Mouse (Mus musculus) 416B (cell line): ENCODE results near the gene Foxn3.

ENCODE experiments used
- DNase-seq: peaks from one replicate; pipeline ENCODE4 v3.0.0; 2011; ENCODE audit warnings: low read depth

Foxn3 gene

DNA sequence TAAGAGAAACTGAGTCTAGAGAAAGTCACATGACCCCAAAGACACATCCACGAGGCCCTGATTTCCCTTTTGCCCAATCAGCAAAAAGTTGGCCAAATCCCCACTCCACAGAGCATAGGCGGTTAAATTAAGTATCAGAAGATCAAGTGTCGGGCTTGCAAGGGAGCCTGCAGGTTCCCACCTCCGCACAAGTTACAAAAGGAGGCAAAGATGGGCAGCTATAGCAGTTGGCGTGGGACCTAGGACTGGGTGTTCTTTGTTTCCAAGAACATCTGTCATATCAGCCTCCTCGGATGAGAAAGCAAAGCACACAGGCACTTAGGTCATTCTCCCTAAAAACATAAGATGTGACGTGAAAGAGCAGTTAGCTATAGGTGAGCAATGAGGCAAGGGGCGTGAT is 308.9 kb downstream of the Foxn3 start:
- DNase-seq, result no peak

DNA sequence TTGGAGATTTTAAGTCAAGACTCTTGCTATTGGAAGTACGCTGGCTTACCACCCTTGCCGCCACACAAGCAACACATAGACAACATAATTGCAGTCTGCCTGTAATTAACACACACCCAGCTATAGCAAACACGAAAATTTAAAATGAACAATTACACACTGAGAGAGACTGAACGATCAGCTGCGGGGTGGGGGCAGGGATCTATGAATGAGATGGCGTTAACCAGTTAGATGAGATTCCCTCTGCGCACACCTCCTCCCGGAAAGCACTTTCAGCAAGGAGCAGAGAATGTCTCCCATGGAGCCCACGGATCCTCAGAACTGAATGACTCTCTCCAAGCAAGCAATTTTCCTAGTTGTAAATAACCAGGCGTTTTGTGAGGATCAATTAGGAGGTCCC is 309.8 kb downstream of the Foxn3 start:
- DNase-seq, result no peak

DNA sequence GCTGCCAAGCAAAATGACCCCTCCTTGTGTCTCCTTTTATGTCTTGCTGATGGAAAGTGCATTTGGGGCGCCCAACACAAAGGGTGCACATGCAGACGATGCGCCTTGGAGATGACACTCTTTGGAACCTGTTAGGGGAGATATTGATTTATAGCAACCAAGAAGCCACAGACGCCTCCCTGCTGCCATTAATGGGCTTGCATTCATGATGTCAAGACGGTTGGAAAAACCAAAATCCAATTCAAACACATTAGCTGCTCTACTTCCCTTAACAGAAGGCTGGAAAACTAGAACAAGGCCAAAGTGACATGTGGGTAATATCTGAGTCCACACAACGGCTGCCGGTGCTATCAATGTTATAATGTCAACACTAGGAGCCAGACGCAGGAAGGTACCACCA is 314.8 kb downstream of the Foxn3 start:
- no peak for DNase-seq

DNA sequence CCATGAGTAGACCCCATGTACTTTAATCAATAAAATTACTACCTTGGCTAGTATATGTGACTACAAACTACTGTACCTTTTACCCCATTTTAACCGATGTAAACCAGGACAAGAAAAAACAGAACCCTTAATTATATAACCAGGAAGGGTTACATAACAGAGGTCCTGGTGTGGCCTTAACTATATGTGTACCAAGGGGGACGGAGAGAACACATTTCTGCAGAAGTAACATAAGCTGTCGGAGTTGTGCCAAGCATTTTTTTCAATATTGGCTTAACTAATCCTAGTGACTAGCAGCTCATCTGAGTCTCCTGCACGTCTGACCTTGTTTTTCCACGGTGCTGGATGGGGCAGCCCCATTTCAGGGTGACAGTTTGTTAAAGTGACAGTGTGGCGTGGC is 315.4 kb downstream of the Foxn3 start:
- no peak for DNase-seq

DNA sequence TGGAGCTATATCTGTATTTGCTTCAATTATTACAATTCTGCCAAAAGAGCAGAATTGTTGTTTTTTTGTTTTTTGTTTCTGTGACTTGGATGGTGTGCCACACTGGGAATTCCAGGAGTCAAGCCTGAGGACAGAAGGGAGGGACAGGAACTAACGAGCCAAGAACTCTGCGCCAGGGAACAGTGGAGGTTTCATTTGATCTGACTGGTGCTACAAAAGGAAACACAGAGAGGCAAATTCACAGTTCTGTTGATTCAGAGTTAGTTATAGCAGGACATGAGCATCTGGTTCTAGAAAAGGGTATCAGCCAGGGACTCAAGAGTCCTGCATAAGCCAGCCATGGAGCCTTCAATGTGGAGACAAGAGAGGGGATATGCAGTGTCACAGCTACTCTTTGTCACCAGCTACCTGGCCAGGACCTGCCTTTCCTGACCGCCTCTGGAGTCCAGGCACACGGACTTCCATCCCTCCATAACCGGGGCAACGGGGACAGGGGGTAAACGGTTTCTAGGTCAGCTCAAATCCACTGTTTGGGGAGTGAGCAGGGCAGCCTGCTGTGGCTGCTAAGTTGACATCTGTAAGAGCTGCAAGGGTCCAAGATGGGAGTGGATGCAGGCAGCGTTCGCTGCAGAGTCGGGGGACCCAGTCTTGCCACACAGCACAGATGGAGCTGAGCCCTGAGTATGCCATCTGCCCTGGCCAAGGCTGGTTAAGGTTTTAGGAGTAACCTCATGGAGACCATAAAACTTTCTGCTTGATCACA is 316.2 kb downstream of the Foxn3 start:
- no peak for DNase-seq

DNA sequence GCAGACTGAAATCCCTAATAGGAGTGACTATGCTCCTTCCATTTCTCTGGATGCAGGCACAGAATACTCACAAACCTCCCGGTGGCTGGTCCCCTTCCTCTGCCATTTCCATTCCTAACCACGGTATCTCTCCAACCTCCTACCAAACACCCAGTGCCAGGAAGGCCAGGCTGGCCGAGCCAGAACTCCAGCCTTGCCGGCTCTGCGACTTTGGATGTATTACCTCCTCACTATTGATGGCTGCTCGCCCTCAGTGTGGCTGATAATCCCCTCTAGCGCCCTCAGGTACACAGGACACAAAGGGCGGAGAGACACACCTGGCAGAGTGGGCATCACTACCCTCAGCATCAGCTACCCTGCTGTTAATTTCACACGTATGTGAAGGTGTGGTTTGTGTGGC is 318.7 kb downstream of the Foxn3 start:
- DNase-seq, result no peak

DNA sequence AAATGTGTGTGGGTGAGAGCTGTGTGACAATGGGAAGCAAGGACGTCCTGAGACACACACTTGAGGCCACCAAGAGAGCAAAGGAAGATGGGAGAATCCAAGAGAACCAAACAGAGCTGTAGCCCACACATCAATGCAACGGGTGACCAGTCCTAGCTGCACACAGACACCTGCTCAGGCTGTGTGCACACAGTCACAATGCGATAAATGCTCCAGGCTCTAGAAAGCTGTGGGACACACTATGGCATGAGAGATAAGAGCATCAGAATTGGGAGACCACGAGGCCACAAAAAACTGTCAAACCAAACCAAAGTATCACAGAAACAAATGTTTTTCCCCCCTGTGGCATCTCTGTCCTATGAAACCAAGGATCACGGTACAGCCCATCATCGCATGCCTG is 319.1 kb downstream of the Foxn3 start:
- peak; percentile 28 for DNase-seq

DNA sequence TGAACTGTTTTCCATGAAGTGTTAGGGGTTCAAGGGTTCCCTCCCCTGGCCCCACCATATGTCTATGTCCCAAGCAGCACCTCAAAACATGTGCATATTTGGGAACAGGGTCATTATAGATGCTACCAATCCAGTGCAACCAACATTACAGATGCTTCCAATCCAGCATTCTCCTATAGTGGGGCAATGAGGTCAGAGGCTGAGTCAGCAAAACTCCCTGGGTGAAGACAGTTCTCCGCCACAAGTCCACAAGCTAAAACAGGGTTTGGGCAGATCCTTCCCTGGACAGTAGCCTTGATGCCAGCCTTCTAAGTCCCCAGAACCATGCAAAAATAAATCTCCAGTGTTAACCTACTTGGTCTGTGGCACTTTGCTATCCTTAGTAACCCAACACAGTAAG is 320.1 kb downstream of the Foxn3 start:
- DNase-seq, result peak; percentile 11

DNA sequence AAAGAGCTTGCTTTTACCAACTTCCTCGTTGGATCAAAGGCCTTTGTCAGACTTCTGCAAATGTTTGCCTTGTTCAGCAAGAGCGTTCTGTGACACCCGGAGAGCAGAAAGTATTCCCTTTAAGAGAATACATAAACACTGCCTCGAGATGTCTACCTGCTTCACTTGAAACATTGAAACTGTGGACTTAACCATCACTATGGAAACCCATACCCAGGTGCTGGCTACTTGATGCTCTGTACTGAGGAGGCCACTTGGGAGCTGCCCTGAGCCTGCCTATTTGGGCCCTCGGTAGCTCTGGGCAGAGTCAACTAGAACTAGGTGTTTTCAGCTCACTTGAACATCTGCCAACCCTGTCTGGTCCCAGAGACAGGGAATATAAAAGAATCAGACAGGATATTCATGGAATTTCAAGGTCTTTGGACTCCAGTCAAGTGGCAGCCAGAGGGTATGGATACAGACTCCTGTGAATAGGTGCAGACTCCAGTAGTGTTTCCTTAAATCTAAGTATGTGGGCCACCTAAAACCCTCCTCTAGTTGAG is 323.1 kb downstream of the Foxn3 start:
- DNase-seq, result no peak

DNA sequence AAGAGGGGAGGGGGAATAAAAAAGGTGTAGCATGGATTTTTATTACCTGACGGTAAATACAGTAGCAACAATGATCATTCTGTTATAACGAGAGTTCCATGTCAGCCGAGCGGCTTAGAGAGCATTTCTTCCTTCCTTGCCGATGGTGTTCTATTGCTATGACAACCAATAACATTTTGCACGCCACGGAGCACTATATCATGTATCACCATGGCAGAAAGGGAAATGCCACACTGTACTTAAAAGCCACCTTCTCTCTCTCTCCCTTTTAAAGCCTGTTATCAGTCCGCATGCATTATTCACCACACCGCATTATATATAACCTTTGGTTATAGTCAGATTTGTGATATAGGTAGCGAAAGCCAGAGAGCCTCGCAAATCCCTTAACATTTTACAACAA is 323.6 kb downstream of the Foxn3 start:
- DNase-seq, result no peak

DNA sequence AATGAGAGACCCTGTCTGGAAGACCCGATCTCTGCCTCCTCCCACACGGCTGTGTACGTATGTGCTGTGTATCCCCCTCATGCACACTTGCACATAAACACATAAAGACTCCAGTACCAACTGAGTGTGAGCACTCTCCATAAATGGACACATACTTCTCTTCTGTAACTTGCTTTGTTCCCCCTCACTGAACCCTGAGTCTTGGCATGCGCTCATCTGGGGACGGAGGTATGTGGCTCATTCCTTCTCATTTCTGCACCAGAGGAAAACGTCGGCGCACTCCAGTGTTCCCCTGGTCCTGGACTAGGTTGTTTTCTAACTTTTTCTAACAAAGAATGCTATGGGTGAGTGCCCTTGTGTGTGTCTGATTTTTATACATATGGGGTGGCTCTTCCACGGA is 325.9 kb downstream of the Foxn3 start:
- no peak for DNase-seq

DNA sequence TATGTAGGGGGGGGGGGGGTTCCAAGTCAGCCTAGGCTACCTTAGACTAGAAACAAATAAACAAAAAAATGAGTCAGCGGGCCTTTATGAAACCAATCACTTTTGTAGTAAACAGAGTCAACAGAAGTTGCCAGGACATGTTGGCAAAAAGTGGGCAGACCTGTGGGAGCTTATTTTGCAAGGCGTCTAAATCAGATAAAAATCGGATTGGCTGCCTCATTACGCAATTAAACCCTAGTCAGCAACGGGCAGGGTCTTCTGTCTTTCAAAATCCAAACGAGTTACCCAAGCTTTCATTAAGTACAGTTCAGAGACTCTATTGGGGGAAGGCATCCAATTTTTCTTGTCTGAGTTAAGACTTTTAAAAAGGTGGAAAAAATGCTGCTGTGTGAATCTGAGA is 329.0 kb downstream of the Foxn3 start:
- DNase-seq, result peak; percentile 82

DNA sequence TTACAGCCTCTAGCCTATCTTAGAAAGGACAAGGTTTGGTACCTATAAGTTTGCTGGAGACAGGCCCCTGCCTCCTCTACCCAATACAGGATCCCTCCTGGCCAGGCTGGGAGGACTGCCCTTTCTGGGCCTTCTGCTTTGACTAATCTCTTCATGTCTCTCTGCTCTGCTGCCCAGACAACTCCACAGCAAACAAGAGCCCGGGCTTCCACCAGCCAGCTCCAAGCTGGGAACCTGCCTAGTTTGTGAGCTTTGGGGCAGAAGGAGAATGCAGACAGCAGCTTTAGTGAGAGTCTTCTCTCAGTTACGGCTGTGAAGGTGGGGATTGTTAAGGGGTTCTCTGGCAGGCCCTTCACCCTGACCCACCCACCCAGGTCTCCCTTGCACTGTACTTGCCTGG is 330.0 kb downstream of the Foxn3 start:
- DNase-seq, result no peak

DNA sequence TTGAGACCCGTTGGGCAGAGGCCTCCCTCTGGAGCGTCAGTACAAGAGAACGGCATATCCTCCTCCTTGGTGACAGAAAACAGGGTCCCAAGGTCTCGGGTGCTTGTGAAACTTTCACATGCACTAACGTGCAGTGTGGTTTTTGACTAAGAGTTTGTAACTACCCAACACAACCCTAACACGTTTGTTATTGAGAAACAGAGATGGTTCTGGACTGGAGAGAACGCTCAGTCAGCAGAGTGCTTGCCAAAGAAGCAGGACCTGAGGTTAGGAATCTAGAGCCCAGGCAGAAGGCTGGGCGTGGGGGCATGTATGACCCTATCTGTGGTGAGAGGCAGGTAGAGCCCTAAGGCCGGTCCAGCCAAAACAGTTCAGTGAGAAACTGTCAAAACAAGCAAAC is 330.9 kb downstream of the Foxn3 start:
- DNase-seq, result peak; percentile 33

DNA sequence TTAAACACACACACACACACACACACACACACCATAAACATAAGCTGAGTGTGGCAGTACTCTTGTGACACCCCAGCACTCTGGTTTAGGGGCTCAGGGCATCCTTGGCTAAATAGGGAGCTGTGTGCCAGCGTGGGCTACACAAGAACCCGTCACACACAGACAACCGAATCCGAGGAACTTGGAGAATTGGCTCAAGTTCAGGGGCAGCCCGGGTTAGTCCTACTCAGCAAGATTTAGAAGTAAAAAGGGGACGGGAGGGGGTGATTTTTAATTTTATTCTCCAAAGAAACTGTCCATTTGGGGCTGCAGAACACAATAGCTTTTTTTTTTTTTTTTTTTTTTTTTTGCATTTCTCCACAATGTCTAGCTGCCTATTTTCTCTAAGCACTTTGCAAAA is 332.1 kb downstream of the Foxn3 start:
- DNase-seq, result no peak

DNA sequence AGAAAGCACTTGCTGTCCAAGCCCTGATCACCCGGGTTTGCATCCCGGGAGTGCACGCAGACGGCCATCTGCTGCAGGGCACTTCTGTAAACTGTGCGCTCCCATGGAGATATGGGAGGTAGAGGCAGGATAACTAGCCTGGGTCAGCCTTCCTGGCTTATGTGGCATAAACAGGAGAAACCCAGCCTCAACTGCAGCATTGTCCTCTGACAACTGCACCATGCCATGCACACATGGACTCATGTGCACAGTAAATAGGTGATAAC is 332.7 kb downstream of the Foxn3 start:
- DNase-seq, result no peak

DNA sequence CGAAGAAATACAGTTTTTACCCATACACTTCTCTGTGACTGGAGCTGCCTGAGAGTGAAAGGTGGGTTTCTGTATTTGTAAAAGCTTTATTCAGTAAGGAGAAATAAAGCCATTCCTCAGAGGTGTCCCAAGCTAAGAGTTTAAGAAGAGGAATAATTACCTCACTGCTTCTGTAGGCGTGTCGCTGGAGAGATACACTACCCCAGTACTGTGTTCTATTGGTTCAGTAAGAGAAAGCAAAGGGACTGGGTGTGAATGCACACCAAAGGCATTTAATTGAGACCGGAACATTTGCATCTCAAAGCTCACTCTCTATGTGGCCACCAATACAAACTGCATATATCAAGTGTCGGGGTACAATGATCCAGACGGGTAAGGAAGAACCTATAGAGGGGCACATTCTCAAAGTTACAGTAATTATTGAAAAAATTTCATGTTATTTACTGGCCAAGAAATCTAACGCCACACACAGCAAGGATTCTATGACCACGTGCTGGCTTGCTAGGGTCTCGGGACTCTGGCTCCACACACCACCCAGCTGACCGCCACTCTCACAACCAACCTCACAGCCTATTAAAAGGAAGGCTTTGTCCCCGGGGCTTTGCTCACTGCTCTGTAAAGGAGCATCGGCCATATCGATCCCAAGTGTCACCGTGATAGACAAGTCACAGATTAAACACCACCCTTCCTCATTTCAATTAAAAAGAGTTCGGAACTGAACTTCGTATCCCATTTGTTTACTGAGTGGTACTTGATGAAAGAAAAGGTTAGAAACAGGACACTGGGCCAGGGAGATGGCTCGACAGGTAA is 333.2 kb downstream of the Foxn3 start:
- no peak for DNase-seq

DNA sequence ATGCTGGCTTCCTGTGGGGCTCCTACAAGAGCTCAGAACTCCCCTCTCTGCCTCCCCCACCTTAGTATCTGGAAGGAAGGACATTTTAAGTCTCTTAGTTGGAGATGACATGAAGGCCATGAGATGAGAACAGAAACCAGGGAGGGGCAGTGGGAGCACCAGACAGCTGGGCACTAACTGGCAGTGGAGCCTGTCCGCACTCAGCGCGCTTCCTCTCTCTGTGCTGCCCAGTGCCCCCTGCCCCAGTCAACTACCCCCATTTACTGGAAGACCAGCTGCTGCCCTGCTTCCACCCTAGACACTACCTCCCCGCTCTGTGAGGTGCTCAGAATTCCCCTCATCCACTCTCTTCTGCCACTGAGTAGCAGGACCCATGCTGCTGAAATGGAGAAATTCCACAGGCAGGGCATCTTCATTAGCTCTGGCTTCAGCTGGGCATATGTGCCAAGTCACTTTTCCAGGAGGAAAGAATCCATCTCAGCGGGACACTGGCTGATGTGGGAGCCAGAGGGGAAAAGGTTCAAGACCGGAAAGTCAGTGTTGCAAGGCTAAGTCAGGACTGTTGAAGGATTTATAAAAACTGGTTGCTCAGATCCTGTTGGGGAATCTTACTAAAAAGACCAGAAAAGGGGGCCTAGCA is 335.9 kb downstream of the Foxn3 start:
- no peak for DNase-seq

DNA sequence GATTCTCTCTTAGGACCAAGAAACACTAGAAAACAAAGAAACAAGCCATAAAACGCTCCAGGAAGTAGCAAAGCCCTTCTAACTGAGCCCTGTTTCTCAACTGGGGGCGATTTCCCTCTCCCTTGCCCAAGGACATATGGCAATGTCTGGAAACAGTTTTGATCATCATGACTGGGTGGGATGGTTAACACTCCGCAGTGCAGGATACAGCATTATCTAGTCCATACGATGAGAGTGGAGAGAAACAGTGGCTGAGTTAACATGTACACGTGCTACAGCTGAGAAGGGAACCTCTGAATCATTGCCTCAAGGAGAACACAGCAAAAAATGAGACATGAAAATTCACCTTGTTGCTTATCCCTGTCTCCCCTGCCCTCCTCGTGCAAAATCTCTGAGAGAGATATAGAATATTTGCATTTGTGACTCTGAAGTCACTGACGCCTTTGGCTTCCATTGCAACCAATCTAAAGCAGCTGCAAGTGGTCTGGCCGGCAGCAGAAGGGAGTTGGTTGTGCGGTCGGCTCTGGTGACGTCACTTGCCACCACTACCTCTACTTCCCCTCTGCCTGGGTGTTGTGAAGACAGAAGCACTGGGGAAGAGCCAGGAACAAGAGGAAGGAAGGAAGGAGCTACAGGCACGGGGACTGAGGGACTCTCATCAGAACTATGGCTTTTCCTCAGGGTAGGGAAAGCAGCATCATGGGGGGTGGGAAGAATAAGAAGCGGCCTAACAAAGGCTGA is 338.3 kb downstream of the Foxn3 start:
- peak; percentile 51 for DNase-seq

DNA sequence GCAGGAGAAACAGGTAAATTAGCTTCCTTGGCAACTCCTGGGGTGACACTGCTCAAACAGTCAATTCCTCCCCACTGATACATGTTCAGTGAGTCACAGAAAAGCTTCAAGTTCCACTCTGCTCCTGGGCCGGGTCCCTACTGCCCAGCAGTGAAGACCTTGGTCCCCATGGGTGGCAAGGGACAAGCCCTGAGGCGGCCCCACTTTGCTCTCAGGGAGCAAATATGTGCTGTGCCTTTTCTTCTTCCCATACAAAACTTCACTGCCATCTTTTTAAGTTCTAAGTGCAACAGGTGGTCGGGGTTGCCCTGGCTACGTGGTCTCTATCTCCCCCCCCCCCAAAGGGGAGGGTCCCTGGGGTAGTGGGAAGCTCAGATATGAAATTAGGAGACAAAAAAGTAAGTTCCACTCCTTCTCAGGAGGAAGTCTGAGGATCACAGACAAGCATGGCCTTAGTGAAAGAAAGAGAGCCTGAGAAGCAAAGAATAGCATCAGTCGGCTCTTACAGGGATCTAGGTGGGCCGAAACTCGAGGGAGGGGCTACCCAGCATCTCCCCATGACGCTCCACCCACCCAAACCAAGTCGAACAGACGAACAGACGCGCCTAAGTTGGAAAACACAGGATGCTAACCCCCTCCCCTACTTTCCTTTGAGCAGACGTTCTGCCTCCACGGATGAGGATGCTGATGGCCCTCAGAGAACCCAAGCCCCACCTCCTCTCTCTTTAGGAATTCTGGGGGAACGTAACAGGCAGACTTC is 342.1 kb downstream of the Foxn3 start:
- no peak for DNase-seq

DNA sequence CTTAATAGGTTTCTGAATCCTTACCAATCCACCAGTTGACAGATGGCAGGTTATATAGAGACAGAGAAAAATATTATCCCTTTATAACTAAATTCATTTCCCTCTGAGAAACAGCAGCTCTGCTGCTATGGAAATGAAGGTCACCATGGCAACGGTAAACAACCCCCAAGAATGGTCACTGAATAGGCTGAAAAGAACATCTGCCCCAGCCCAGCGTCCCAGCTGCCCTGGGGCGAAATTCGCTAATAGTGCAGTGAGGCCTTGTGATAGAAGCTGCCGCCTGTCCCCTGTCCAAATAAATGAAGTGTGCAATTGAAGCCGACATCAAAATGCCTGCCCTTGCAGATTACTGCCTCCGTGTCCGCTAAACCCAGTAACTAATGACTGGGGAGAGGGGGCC is 343.0 kb downstream of the Foxn3 start:
- DNase-seq, result no peak

DNA sequence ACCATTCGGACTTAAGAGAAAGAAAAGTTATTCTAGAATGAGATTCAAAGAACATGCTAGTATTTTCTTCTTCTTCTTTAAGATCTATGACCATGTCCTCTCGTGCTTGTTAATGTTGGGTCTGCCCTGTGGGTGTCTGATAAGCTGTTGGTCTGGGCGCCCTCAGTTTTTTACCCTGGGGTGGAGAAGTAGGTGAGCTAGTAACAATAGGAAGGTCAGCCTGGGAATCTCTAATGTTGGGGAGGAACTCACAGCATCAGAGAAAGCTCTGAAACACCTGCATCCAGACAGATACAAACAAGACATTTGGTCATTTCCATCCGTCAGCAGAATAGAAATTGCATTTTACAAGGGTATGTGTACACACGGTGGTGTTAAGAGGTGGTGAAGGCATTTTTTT is 343.6 kb downstream of the Foxn3 start:
- no peak for DNase-seq
